Mouse (Mus musculus) Muller cell, postnatal 12 days (primary cell): ENCODE measurements around the gene Gm13420.
"Not testable (repeated sequence)": the region's sequence is repeated elsewhere in the genome, so short reads cannot be mapped to it uniquely, and the experiment has no call there.

Experiments used
- DNase-seq: peaks from one replicate; pipeline ENCODE4 v3.0.0-alpha.2; 2015; ENCODE audit errors: inconsistent ontology term

Gene Gm13420

DNA sequence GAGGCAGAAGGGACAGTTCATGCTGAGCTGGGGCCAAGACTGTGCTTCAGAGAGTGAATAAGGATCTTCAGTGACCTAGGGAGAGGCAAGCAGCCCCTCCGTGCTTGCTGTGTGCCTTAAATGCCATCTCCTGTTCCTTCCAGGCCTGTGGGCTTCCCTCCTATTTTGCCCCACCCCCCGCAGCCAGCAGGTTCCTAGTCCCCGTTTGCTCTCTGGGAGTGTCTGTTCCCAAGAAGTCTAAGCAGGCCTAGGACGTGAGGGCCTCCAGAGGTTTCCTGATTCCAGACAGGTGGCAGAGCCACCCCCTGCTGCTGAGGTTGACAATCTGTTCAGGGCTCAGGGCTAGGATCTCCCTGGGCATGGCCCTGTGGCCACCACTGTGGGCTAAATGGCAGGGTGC is 12.7 kb downstream of the Gm13420 start:
- DNase-seq = no peak

DNA sequence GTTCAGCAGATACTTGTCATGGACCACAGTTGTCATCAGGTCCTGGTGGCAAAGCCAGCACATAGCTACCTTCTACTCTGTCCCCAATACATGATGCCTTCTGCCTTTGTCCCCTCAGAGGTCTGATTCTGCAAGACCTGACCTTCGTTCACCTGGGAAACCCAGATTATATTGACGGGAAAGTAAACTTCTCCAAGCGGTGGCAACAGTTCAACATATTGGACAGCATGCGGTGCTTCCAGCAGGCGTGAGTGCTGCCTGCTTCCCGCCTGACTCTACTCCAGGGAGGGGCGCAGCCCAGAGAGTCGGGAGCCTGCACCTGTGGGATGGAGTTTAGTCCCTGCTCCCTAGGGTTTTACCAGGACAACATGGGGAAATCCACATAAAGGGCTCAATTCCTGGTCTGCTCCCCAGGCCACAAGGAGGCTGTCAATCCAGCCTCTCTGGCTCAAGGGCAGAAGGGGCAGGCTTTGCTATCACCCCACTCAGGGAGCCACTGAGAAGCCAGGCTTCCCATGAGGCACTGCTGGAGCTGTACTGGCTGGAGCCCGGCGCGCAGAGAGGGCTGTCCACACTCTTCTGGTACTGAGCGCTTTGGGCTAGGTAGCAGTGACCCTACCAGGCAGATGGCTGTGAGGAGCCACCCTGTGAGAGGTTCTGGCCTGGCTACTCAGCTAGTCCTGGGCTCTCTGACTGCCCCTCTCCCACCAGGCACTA is 14.1 kb downstream of the Gm13420 start:
- no peak for DNase-seq

- no peak for DNase-seq
Measured at GRCm38 (mm10) chr2:29735708-29736107, 15.8 kb downstream of the Gm13420 start.

DNA sequence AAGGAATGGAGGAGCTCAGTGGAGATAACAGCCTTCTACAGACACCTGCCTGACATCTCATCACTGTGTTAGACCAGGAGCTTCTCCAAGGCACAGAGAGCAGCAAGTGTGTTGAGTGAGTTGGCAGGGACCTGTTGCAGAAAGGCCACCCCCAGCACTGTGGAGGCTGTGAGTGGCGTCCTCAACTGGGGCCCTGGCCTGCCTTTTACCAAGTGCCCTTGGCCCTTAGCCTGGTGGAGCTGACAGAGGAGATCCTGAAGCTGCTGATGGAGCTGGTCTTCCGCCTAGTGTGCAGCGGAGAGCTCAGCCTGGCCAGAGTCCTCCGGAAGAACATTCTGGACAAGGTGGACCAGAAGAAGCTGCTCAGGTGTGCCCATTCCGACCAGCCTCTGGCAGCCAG is 18.1 kb downstream of the Gm13420 start:
- DNase-seq = no peak

DNA sequence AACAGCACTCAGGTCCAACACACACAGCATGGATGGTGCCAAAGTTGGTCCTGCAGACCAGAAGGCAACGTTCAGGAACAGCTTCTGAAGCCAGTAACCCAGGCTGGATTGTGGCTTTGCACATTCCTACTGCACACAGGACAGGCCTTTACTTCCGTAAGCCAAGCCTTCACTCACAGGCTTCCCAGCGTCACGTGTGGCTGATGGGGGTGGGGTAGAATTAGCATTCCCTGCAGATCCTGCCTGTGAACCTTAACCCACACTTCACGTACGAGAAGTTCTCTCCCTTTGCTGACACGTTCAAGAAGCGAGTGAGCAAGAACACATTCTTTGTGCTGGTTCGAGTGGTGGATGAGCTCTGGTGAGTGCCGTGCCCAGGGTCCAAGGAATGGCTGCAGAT is 18.9 kb downstream of the Gm13420 start:
- DNase-seq = no peak

GRCm38 (mm10) chr2:29731545-29731944 is 19.9 kb downstream of the Gm13420 start:
- peak; percentile 26 for DNase-seq

DNA sequence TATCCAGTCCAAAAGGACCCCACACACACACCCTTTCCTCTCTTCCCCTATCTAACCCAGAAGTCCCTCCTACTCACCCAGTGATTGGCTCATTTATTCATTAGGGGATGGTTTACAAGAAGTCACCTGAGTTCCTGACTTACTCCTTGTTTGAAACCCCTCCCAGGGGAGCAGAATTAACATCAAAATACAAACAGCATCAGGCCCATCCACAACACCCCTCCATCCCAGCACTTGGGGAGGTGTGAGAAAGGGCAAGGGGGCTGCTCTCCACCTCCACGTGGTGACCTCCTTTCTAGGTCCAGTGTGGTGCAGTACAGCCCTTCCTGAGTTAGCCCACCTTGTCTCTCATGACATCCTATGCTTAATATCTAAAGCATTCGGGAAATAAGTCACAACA is 22.0 kb downstream of the Gm13420 start:
- DNase-seq = no peak

DNA sequence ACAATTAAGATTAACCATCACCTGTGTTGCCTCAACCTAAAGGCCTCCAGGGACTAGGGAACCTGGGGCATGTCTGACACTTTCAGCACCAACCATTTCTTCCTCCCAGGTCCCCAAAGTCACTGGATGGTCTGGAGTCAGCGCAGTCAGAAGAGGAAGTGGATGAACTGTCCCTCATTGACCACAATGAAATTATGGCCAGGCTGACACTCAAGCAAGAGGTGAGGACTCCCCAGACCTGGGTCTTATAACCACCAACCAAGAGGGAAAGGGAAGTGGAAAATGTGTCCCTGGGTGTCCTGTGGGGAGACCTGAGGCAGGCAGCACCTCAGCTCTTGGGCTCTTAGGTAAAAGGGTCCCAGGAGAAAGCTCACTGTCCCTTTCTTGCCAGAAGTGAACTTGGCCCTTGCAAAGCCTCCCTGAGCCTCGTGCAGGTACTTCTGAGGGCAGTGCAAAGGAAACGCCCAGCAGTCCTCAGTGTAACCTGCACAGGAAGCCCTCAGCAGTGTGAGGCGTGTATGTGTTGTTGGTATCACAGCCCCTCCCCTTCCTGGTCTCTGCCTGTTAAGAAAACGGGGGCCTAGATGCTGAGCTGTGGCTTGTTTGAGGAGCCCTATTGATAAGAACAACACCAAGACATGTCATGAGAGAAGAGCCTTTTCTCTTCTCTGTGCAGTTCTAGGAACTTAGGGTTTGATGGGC is 26.7 kb downstream of the Gm13420 start:
- no peak for DNase-seq

DNA sequence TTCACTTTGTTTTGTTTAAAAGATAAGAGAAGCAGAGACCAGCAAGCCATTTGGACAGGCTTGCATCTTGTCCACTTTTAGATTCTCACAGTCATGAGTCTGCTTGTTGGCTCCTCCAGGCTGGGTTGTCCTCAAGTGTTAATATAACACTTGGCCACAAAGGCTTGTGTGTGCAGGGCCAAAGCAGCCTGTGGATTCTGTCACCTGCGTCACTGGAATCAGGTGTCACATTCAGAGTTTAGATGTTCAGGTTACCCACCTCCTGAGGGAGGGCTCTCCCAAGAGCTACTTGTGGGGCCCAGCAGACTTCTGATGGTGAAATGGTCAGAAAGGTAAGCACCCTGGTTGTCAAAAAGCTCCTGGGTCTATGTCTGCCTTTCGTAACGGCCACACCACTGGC is 28.4 kb downstream of the Gm13420 start:
- no peak for DNase-seq

DNA sequence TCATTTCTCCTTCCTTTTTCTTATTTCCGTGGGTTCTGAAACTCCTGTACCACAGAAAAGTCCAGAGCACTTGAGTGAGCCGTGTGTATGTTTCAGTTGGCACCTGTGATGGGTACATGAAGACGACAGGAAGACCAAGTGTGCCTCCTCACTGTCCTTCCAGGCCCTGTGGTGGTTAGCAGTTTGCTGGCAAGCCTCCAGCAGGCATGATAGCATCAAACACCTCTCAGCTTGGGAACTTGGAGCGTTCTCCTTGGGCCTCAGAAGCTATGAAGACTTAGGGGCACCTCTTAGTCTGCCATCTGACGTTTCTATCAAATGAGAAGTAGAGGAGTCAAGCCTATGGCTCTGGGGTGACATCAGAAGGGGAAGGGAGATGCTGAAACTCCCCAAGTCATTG is 32.9 kb downstream of the Gm13420 start:
- DNase-seq = no peak

GRCm38 (mm10) chr2:29716691-29717090 is 34.8 kb downstream of the Gm13420 start:
- DNase-seq = peak; percentile 99

DNA sequence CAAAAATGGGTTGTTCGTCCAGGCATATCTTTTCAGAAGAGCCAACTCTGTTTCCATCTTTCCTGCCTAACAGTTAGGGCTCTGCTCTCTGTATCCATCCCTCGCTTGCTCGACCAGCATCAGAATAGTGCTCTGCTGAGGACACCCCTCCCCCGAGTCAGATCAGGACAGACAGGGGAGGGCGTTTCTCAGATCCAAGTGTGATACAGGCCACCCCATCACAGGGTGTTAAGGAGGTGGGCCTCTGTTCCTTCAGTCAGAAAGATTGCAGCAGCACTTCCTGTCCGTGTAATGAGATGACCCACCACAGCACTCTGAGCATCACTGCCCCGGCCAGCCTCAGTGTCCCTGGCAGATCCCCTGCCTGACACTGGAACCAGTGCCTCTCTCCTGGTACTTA is 35.3 kb downstream of the Gm13420 start:
- DNase-seq = no peak

DNA sequence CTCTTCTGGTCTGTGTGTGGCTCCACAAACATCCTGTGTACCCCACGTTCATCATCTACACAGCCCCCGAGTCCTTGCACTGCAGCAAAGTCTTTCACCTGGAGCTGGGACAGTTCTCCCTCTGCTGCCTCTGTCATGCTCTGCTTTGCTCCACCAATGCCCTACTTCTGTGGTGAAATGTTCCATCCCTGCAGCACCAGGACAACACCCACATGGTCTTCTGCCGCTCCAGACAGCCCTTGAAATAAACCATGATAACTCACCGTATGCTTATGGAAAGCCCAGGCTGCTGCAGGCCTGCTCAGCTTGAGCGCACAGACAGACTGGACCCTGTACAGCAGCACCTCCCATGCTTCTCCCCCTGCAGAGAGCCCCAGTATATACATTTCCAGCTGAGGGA is 37.4 kb downstream of the Gm13420 start:
- no peak for DNase-seq

- no peak for DNase-seq
Measured at GRCm38 (mm10) chr2:29713501-29713900, 38.0 kb downstream of the Gm13420 start.

GRCm38 (mm10) chr2:29711877-29712276 is 39.6 kb downstream of the Gm13420 start:
- DNase-seq = no peak

- DNase-seq = no peak
Measured at GRCm38 (mm10) chr2:29711038-29711437, 40.4 kb downstream of the Gm13420 start.

DNA sequence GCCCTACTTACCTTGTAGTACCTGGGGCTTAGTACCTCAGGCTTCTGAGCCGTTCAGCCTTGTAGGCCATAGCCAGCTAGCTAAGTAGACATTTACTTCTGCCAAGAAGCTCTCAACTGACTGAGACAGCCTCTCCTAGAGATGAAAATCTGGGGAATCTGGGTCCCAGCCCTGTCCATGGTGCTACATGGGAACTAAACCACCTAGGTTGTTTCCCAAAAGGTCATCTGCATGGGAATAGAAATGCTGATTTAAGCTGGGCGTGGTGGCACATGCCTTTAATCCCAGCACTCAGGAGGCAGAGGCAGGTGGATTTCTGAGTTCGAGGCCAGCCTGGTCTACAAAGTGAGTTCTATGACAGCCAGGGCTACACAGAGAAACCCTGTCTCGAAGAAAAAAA is 43.3 kb downstream of the Gm13420 start:
- not testable (repeated sequence) for DNase-seq

DNA sequence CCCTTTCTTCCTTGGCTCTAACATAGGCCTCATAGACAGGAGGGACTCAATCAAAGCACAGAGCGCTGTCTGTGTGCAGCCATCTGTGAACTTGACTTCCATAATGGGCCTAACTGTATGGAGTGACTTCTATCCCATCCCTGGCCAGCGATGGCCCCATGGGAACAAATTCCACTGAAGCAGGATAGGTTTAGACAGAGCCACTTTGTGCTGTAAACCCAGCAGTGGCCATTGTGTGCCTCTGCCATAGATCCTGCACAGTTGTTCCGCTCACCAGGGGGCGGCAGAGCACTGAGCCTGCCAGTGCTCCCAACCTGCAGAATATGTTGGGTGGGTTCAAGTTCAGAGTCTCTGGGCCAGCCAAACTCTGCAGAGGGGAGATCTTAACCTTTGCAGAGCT is 43.8 kb downstream of the Gm13420 start:
- no peak for DNase-seq

DNA sequence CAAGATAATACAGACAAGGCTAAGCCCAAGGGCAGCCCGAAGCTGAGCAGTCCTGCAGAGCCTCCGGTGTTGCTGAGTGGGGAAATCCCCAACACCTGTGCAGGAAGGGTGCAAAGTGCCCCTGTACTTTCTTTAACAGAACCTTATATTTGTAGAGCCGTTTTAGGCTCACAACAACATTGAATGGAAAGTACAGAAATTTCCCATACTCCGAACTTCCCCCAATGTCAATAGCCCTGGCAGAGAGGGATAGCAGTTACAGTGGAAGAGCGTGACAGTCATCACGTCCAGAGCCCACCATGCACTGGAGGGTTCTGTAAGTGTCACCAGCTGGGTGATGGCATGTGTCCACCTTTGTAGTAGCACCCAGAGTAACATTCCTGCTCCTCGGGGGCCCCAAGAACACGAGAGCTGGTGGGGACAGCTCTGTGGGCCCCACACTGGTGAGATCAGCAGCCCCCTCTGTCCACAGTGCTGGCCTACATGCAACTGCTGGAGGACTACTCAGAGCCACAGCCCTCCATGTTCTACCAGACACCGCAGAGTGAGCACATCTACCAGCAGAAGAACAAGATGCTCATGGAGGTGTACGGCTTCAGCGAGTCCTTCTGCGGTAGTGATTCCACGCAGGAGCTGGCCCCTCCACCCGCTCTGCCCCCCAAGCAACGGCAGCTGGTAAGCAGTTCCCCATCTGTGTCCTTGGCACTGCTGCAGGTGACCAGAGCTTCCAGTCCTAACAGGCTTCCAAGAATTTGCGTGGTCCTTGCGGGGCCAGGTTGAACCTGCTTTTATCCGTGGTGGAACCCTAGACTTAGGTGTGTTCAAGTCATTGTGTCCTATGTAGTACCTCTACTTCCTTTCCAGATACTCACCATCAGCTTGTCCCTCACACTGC is 44.5 kb downstream of the Gm13420 start:
- no peak for DNase-seq

DNA sequence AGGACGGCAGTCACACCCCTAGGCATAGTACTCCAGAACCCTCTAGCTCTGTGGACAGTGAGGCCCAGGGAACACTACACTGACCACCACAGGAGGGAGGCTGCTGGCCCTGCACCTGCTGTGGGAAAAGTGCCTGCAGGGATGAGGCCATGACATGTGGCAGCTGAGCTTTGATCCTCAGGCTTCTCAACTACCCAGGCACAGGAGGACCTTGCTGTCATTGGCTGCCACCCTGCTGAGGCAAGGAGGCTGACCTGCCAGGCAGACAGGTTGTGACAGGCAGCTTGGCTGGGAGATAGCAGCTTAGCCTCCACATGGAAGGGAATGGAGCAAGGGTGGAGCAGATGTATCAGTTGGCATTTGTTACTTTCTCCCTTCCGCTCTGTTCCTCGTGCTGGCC is 46.0 kb downstream of the Gm13420 start:
- no peak for DNase-seq

DNA sequence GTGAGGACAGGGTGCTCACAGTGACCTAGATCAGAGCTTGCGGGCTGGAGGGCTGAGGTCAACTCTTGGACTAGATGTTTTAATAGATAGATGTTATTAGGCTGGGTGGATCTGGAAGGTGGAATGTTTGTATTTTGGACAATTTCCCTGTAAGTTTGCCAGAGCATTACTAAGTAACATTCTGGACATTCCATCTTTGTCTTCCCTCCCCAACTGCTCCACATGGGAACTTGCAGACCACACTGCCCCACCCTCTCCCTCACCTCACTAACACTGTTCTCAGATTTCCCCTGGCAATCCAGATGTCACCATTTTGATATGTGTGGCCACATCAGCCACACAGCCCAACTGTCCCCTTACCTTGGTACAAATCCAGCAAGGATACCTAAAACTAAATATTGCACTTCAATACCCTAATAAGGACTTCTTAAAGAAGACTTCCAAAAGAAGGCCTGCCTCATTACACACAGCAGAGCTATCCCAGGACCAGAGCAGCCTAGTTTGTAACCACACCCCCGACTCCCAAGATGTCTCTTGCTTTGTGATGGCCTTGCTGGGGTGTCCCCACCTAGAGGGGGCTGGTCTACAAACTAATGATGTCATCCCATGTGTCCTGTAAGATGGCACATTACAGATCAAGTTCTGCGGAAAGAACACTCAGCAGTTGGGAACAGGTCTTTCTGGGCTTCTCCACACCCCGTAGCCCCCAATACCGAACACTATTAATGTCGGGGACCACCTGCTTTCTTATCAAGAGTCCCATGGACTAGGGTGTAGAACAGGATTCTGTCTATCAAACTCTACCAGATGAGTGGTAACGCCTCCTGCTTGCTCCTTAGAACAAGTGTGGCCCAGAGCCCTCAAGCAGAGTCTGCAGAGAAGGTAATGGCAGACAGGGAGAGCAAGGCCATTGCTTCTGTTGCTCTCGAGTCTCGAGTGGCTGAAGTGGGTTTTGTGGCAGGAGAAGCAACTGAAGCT is 48.1 kb downstream of the Gm13420 start:
- peak; percentile 92 for DNase-seq
